Mouse (Mus musculus) embryonic facial prominence, embryonic 15.5 days (tissue): ENCODE measurements at regions not wholly inside any gene's neighbourhood (a gene's known extent, or its start where the extent isn't known, plus 50 kb on each side); places are given as distances from the start of the nearest gene placed in this dataset.

Source experiments
- ATAC-seq: fragments of 200-750 bp; cut with Nextera tagmentation; 2 replicates; pipeline ENCODE4 v1.8.0; 2017; ENCODE audit warnings: low read depth, moderate TSS enrichment; ENCODE audit not compliant: insufficient number of reproducible peaks, low FRiP score, low TSS enrichment
- H3K27ac ChIP-seq: fragments of 300-500 bp; sonication (generic); replicated peaks from 2 replicates; pipeline ENCODE4 v1.5.1; 2015; ENCODE audit warnings: mild to moderate bottlenecking, inconsistent platforms
- H3K27me3 ChIP-seq: fragments of 300-500 bp; sonication (generic); 2 replicates; pipeline ENCODE4 v1.6.1; 2015; ENCODE audit warnings: inconsistent platforms
- H3K36me3 ChIP-seq: fragments of 300-500 bp; sonication (generic); 2 replicates; pipeline ENCODE4 v1.6.1; 2015; ENCODE audit warnings: mild to moderate bottlenecking, inconsistent platforms
- H3K4me1 ChIP-seq: fragments of 300-500 bp; sonication (generic); 2 replicates; pipeline ENCODE4 v1.6.1; 2015; ENCODE audit warnings: inconsistent platforms
- H3K4me2 ChIP-seq: fragments of 300-500 bp; sonication (generic); replicated peaks from 2 replicates; pipeline ENCODE4 v1.6.1; 2015; ENCODE audit warnings: mild to moderate bottlenecking, inconsistent platforms
- H3K4me3 ChIP-seq: fragments of 300-500 bp; sonication (generic); replicated peaks from 2 replicates; pipeline ENCODE4 v1.5.1; 2015; ENCODE audit warnings: mild to moderate bottlenecking, inconsistent platforms
- H3K9ac ChIP-seq: fragments of 300-500 bp; sonication (generic); 2 replicates; pipeline ENCODE4 v1.6.1; 2015; ENCODE audit warnings: inconsistent platforms
- H3K9me3 ChIP-seq: fragments of 300-500 bp; sonication (generic); replicated peaks from 2 replicates; pipeline ENCODE4 v1.6.1; 2016; ENCODE audit warnings: inconsistent platforms
- WGBS: fragments of 180-500 bp; shearing (Covaris S2); methylation state at CpG from one replicate; pipeline ENCODE4 v1.1.7; 2015; 5-methylcytosine and 5-hydroxymethylcytosine counted together

DNA sequence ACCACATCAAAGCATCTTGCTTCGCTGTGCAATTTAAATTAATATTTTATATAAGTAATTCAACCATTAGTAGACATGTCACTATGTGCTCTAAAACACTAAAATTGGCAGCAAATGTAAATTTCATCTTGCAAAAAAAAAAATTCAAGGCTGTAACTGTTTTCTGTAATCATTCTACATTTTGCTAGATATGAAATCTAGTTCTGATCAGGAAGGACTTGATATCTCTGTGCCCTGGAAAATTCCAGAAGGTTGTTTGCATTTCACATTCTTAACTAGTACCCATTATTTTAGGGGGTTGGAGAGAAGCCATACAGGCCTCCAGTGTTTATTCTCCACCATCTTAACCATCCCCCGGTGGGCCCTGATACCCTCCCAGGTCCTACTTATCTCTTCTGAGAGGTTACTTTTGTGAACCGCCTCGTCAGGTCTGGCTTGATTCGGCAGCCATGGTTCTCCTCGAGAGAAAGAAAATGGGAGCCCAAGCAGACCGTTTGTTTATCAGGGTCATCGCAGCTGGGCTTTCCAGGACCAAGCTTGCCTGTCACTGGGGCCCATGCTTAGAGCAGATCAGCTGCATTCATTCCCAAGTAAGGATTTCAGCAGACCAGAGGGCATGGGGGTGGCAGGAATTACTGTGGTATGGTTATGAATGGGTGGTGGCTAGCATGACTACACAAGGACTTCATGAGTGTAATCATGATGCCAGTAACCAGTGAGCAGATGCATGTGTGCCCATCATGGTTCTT lies 226.9 kb upstream of the Trib2 start:
- Histone ChIP-seq H3K9me3 (no peaks in the 10 kb centered on the region), H3K9ac (no peak overlapping the region), H3K27ac (no peak overlapping the region), H3K36me3 (no peaks in the 10 kb centered on the region), H3K4me2 (no peak overlapping the region), H3K4me1 (peaks cover 8% of the 10 kb centered on the region; the same call in 1 of the 2 replicates), H3K27me3 (no peaks in the 10 kb centered on the region), H3K4me3 (no peak overlapping the region)
- ATAC-seq, result no peak
- WGBS, result 88% methylated on average over 8 of the region's 8 CpGs

- no peak overlapping the region for H3K9ac ChIP-seq
- peaks cover 8% of the 10 kb centered on the region; the same call in 1 of the 2 replicates for H3K4me1 ChIP-seq
- H3K27ac ChIP-seq, result no peak overlapping the region
- 63% methylated on average over 1 of the region's 1 CpGs for WGBS
- no peak overlapping the region for H3K4me3 ChIP-seq
- H3K4me2 ChIP-seq, result no peak overlapping the region
- H3K9me3 ChIP-seq, result no peaks in the 10 kb centered on the region
- no peaks in the 10 kb centered on the region for H3K36me3 ChIP-seq
- no peak for ATAC-seq
- H3K27me3 ChIP-seq, result no peaks in the 10 kb centered on the region
Measured at GRCm38 (mm10) chr12:16042362-16042761, 225.6 kb upstream of the Trib2 start.

DNA sequence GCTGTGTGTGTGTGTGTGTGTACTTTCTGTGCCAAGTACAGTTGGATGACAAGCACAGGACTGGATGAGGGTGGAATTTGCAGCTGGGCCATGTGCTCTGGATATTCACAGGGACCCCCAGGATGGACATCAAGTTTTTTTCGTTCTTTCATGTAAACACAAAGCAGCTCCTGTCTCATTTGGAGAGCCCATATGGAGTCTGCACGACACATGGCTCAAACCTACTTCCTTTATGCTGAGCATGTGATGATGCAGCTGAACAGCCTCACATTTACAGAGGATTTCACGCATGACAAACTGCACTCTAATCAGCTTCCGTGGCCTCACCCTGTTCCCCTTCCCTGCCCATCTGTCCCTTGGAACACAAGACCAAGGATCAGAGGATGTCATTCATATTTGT lies 224.4 kb upstream of the Trib2 start:
- Histone ChIP-seq H3K4me1 (peaks cover 4% of the 10 kb centered on the region; the same call in 1 of the 2 replicates), H3K36me3 (no peaks in the 10 kb centered on the region), H3K27me3 (no peaks in the 10 kb centered on the region), H3K9me3 (no peaks in the 10 kb centered on the region), H3K4me3 (no peak overlapping the region), H3K27ac (no peak overlapping the region), H3K4me2 (no peak overlapping the region), H3K9ac (no peak overlapping the region)
- WGBS, result 27% methylated on average over 4 of the region's 4 CpGs
- peak; percentile 57; the same call in 1 of the 2 replicates for ATAC-seq

DNA sequence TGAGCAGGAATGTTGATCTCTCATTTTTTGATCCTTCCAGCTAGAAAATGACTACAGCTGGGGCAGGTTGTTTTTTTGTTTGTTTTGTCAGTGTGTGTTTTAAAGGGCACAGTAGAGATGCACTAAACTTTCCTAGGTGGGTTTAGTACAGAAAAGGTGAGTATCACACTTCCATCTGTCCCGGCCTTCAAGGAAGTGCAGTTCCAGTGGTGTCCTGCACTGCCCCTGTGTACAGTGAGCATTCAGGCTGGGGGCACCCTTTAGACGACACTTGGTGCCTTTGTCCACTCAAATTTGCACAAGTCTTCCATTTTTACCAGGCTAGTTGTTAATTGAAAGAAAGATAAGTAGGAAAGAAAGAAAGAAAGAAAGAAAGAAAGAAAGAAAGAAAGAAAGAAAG lies 218.8 kb upstream of the Trib2 start:
- no peaks in the 10 kb centered on the region for H3K4me1 ChIP-seq
- ATAC-seq, result no peak
- H3K9ac ChIP-seq, result no peak overlapping the region
- 54% methylated on average over 2 of the region's 2 CpGs for WGBS
- no peaks in the 10 kb centered on the region for H3K9me3 ChIP-seq
- H3K4me3 ChIP-seq, result no peak overlapping the region
- H3K36me3 ChIP-seq, result no peaks in the 10 kb centered on the region
- H3K27me3 ChIP-seq, result no peaks in the 10 kb centered on the region
- H3K4me2 ChIP-seq, result no peak overlapping the region
- no peak overlapping the region for H3K27ac ChIP-seq

GRCm38 (mm10) chr12:16034691-16035515 lies 218.2 kb upstream of the Trib2 start:
- no peak for ATAC-seq
- H3K4me2 ChIP-seq, result no peak overlapping the region
- no peaks in the 10 kb centered on the region for H3K27me3 ChIP-seq
- no peaks in the 10 kb centered on the region for H3K36me3 ChIP-seq
- no peak overlapping the region for H3K9ac ChIP-seq
- no peak overlapping the region for H3K27ac ChIP-seq
- no peaks in the 10 kb centered on the region for H3K4me1 ChIP-seq
- no peaks in the 10 kb centered on the region for H3K9me3 ChIP-seq
- no peak overlapping the region for H3K4me3 ChIP-seq

GRCm38 (mm10) chr12:16026654-16027053 lies 209.9 kb upstream of the Trib2 start:
- WGBS, result 6% methylated on average over 1 of the region's 1 CpGs
- H3K4me3 ChIP-seq, result no peak overlapping the region
- H3K9me3 ChIP-seq, result no peaks in the 10 kb centered on the region
- H3K36me3 ChIP-seq, result no peaks in the 10 kb centered on the region
- no peaks in the 10 kb centered on the region for H3K4me1 ChIP-seq
- H3K27ac ChIP-seq, result no peak overlapping the region
- H3K27me3 ChIP-seq, result no peaks in the 10 kb centered on the region
- no peak overlapping the region for H3K9ac ChIP-seq
- no peak for ATAC-seq
- no peak overlapping the region for H3K4me2 ChIP-seq

GRCm38 (mm10) chr12:16023273-16023672 lies 206.6 kb upstream of the Trib2 start:
- Histone ChIP-seq H3K36me3 (no peaks in the 10 kb centered on the region), H3K4me1 (no peaks in the 10 kb centered on the region), H3K27ac (no peak overlapping the region), H3K4me2 (no peak overlapping the region), H3K9ac (no peak overlapping the region), H3K27me3 (no peaks in the 10 kb centered on the region), H3K9me3 (no peaks in the 10 kb centered on the region), H3K4me3 (no peak overlapping the region)
- no peak for ATAC-seq
- WGBS, result 81% methylated on average over 7 of the region's 7 CpGs

DNA sequence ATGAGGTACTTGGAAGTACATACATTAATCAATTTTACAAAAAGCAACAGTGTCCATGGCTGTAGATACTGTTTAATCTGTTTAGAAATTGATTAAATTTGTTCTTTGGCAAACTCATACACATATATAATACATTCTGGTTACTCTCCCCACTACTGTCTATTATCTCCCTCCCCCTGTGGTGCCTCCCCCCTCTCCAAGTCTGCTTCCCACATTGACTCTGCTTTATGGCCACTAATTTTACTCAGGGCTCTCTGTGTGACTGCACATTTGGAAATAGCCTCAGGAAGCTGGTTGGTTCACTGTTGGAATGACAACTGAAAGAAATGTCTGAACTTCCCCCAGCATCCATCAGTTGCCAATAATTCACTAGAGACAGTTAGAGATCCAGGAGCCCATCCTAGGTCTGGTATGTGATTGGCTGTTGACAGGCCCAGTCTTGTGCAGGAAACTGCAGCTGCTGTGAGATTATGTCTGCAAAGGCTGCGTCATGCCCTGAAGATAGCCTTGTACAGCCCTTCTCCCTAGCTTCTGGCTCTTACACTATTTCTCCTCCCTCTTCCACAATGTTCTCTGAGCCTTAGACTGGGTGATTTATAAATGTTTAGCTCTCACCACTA lies 204.6 kb upstream of the Trib2 start:
- 56% methylated on average over 1 of the region's 1 CpGs for WGBS
- H3K27me3 ChIP-seq, result no peaks in the 10 kb centered on the region
- H3K36me3 ChIP-seq, result no peaks in the 10 kb centered on the region
- no peak for ATAC-seq
- no peak overlapping the region for H3K4me2 ChIP-seq
- no peak overlapping the region for H3K9ac ChIP-seq
- no peak overlapping the region for H3K27ac ChIP-seq
- H3K4me1 ChIP-seq, result no peaks in the 10 kb centered on the region
- H3K9me3 ChIP-seq, result no peaks in the 10 kb centered on the region
- no peak overlapping the region for H3K4me3 ChIP-seq

GRCm38 (mm10) chr12:16018237-16018636 lies 201.5 kb upstream of the Trib2 start:
- H3K4me2 ChIP-seq, result no peak overlapping the region
- ATAC-seq, result no peak

GRCm38 (mm10) chr12:16016621-16017020 lies 199.9 kb upstream of the Trib2 start:
- Histone ChIP-seq H3K27ac (no peak overlapping the region), H3K36me3 (no peaks in the 10 kb centered on the region), H3K4me2 (no peak overlapping the region), H3K27me3 (no peaks in the 10 kb centered on the region), H3K9ac (no peak overlapping the region), H3K4me3 (no peak overlapping the region), H3K9me3 (no peaks in the 10 kb centered on the region), H3K4me1 (no peaks in the 10 kb centered on the region)
- 91% methylated on average over 1 of the region's 1 CpGs for WGBS
- ATAC-seq, result no peak

More at GRCm38 (mm10) chr12:16018237-16018636, 201.5 kb upstream of the Trib2 start:
- no peaks in the 10 kb centered on the region for H3K4me1 ChIP-seq
- no peak overlapping the region for H3K9ac ChIP-seq
- no peak overlapping the region for H3K4me3 ChIP-seq
- H3K9me3 ChIP-seq, result no peaks in the 10 kb centered on the region
- 89% methylated on average over 4 of the region's 4 CpGs for WGBS
- H3K36me3 ChIP-seq, result no peaks in the 10 kb centered on the region
- H3K27me3 ChIP-seq, result no peaks in the 10 kb centered on the region
- no peak overlapping the region for H3K27ac ChIP-seq

DNA sequence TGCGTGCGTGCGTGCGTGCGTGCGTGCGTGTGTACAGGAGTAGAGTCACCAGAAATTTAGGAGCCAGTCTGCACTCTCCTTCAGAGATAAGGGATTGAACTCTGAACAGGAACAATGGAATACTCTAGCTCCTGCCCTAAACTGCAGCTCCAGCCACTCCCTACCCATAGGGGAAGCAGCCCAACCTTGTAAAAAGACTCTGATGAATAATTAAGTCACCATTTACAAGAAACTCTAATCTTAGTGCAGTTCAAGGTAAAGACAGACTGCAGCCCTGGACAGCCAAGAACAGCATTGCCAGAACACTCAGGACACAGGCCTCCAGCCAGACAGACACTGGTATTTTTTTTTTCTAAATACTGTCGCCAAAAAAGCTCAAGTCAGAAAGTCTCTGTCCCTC lies 198.9 kb upstream of the Trib2 start:
- Histone ChIP-seq H3K9me3 (no peaks in the 10 kb centered on the region), H3K36me3 (no peaks in the 10 kb centered on the region), H3K4me1 (0 out of 2 replicates have a peak, but pooled peaks cover 2% of the 10 kb centered on the region), H3K27ac (no peak overlapping the region), H3K9ac (no peak overlapping the region), H3K4me3 (no peak overlapping the region), H3K27me3 (0 out of 2 replicates have a peak, but pooled peaks cover 1% of the 10 kb centered on the region), H3K4me2 (no peak overlapping the region)
- ATAC-seq, result no peak
- WGBS, result 92% methylated on average over 8 of the region's 8 CpGs
